Mouse (Mus musculus) CH12.LX (cell line): ENCODE results near the gene Tkt. TPM values are rescaled to one million over a fixed set of nuclear protein-coding genes. Genes with fewer than 3 reads are reported as not detected.

Source experiments
- DNase-seq: peaks from one replicate; pipeline ENCODE4 v3.0.0-alpha.2; 2013; ENCODE audit errors: extremely low read depth
- H3K27ac ChIP-seq: 2 replicates; pipeline ENCODE4 v1.5.1; 2012; ENCODE audit warnings: low read depth, mild to moderate bottlenecking, control low read depth, moderate library complexity; ENCODE audit not compliant: insufficient read depth
- H3K27me3 ChIP-seq: replicated peaks from 2 replicates; pipeline ENCODE3; 2012; ENCODE audit warnings: inconsistent platforms
- H3K36me3 ChIP-seq, 2 experiments: replicated peaks in 1 of 2; 2 replicates each; pipeline versions ENCODE3 to v1.6.1; 2012; ENCODE audit warnings: inconsistent platforms in 1 of 2, low read length in 1 of 2, mild to moderate bottlenecking in 1 of 2, mixed read lengths in 1 of 2, moderate library complexity in 1 of 2; ENCODE audit not compliant: control insufficient read depth in 1 of 2, insufficient read depth in 1 of 2
- H3K4me1 ChIP-seq, 2 experiments: 2 replicates each; pipeline ENCODE4 v1.6.1; 2012; ENCODE audit warnings: inconsistent platforms in 1 of 2, moderate library complexity in 1 of 2; ENCODE audit not compliant: insufficient read depth in 2 of 2, control insufficient read depth in 1 of 2
- H3K4me2 ChIP-seq: 2 replicates; pipeline ENCODE4 v1.6.1; 2012; ENCODE audit warnings: low read depth, mild to moderate bottlenecking, control low read depth; ENCODE audit not compliant: poor library complexity, insufficient read depth, severe bottlenecking
- H3K4me3 ChIP-seq, 3 experiments: fragments of 150-350 bp in 1 of 3; sonication (generic) in 1 of 3; replicated peaks in 1 of 3; 2 replicates each; pipeline versions ENCODE3 to v1.5.1; 2011 to 2012; ENCODE audit warnings: low read depth in 2 of 3, low read length in 2 of 3, mild to moderate bottlenecking in 2 of 3, moderate library complexity in 2 of 3, control low read depth in 1 of 3, improper control_type of control experiment in 1 of 3, inconsistent platforms in 1 of 3, mixed read lengths in 1 of 3; ENCODE audit not compliant: poor library complexity in 1 of 3
- H3K79me2 ChIP-seq: replicated peaks from 2 replicates; pipeline ENCODE4 v1.6.1; 2012; ENCODE audit warnings: mild to moderate bottlenecking, moderate library complexity; ENCODE audit not compliant: control insufficient read depth, poor library complexity, insufficient read depth, severe bottlenecking; ENCODE audit errors: extremely low read depth
- H3K9ac ChIP-seq: 2 replicates; pipeline ENCODE4 v1.6.1; 2012; ENCODE audit warnings: low read depth, mild to moderate bottlenecking, control low read depth, moderate library complexity; ENCODE audit not compliant: insufficient read depth
- H3K9me3 ChIP-seq: replicated peaks from 2 replicates; pipeline ENCODE3; 2012; ENCODE audit warnings: low read length, inconsistent platforms, mixed read lengths
- CTCF ChIP-seq, 2 experiments: IDR thresholded peaks in 1 of 2; conservative IDR thresholded peaks in 1 of 2; 2 replicates each; pipeline ENCODE4 v1.5.1; 2011 to 2012; ENCODE audit warnings: low read depth in 2 of 2, low read length in 2 of 2, improper control_type of control experiment in 1 of 2, inconsistent platforms in 1 of 2, mild to moderate bottlenecking in 1 of 2, moderate library complexity in 1 of 2
- ELF1 ChIP-seq: IDR thresholded peaks from 2 replicates; pipeline ENCODE4 v1.6.1; 2014; ENCODE audit warnings: low read depth, mild to moderate bottlenecking, inconsistent platforms, low read length, improper control_type of control experiment
- IRF4 ChIP-seq: IDR thresholded peaks from 2 replicates; pipeline ENCODE4 v1.6.1; 2014; ENCODE audit warnings: low read depth, mild to moderate bottlenecking, inconsistent platforms, low read length, improper control_type of control experiment
- JUN ChIP-seq: IDR thresholded peaks from 2 replicates; pipeline ENCODE4 v1.6.1; 2011; ENCODE audit warnings: low read depth, mild to moderate bottlenecking, low read length, improper control_type of control experiment, moderate library complexity; ENCODE audit not compliant: insufficient read depth
- JUND ChIP-seq: conservative IDR thresholded peaks from 2 replicates; pipeline ENCODE4 v1.6.1; 2011; ENCODE audit warnings: low read depth, low read length, improper control_type of control experiment
- KAT2A ChIP-seq: IDR thresholded peaks from 2 replicates; pipeline ENCODE4 v1.6.1; 2012; ENCODE audit warnings: low read length, improper control_type of control experiment, inconsistent platforms; ENCODE audit not compliant: insufficient replicate concordance
- MAZ ChIP-seq: IDR thresholded peaks from 2 replicates; pipeline ENCODE4 v1.6.1; 2012; ENCODE audit warnings: low read depth, mild to moderate bottlenecking, inconsistent platforms, low read length, improper control_type of control experiment, moderate library complexity
- MEF2A ChIP-seq: IDR thresholded peaks from 2 replicates; pipeline ENCODE4 v1.6.1; 2014; ENCODE audit warnings: low read depth, mild to moderate bottlenecking, inconsistent platforms, low read length, improper control_type of control experiment, borderline replicate concordance
- MXI1 ChIP-seq: IDR thresholded peaks from 2 replicates; pipeline ENCODE4 v1.6.1; 2011; ENCODE audit warnings: mild to moderate bottlenecking, low read depth, low read length, improper control_type of control experiment
- MYC ChIP-seq: IDR thresholded peaks from 2 replicates; pipeline ENCODE4 v1.6.1; 2011; ENCODE audit warnings: low read depth, mild to moderate bottlenecking, improper control_type of control experiment, low read length
- POLR2A ChIP-seq: IDR thresholded peaks from 2 replicates; pipeline ENCODE4 v1.6.1; 2011; ENCODE audit warnings: low read depth, mild to moderate bottlenecking, improper control_type of control experiment, low read length
- RAD21 ChIP-seq: IDR thresholded peaks from 2 replicates; pipeline ENCODE4 v1.6.1; 2011; ENCODE audit warnings: low read depth, mild to moderate bottlenecking, low read length, improper control_type of control experiment, moderate library complexity
- RCOR1 ChIP-seq: conservative IDR thresholded peaks from 2 replicates; pipeline ENCODE4 v1.6.1; 2012; ENCODE audit warnings: low read depth, mild to moderate bottlenecking, inconsistent platforms, low read length, improper control_type of control experiment
- SMC3 ChIP-seq: IDR thresholded peaks from 2 replicates; pipeline ENCODE4 v1.6.1; 2011; ENCODE audit warnings: low read depth, low read length, improper control_type of control experiment
- TBP ChIP-seq: conservative IDR thresholded peaks from 2 replicates; pipeline ENCODE4 v1.6.1; 2011; ENCODE audit warnings: low read depth, low read length, improper control_type of control experiment
- TCF12 ChIP-seq: IDR thresholded peaks from 2 replicates; pipeline ENCODE4 v1.6.1; 2014; ENCODE audit warnings: low read depth, mild to moderate bottlenecking, inconsistent platforms, low read length, improper control_type of control experiment
- ZKSCAN1 ChIP-seq: IDR thresholded peaks from 2 replicates; pipeline ENCODE4 v1.6.1; 2012; ENCODE audit warnings: low read depth, inconsistent platforms, low read length, improper control_type of control experiment, borderline replicate concordance
- dilution Hi-C: fragments of 300-500 bp; cut with MboI; formaldehyde crosslinking; loops from 2 replicates; pipeline ENCODE4 v1.14.3; 2020; ENCODE audit warnings: low sequenced_read_pairs; ENCODE audit not compliant: extremely low pct_unique_long_range_greater_than_20kb, extremely low pct_ligation_motif_present
- in situ Hi-C: fragments of 300-500 bp; cut with MboI; formaldehyde crosslinking; loops from 3 replicates; pipeline ENCODE4 v1.14.3; 2019; ENCODE audit warnings: low sequenced_read_pairs, low pct_ligation_motif_present, low pct_unique_long_range_greater_than_20kb, mixed read lengths
- polyA plus RNA-seq: library from polyadenylated mRNA; unstranded; fragments of >175 nt; gene quantifications from 2 replicates; pipeline ENCODE4 v1.2.1, GENCODE M21; 2012; ENCODE audit warnings: low read depth; ENCODE audit not compliant: insufficient read length
- total RNA-seq, 2 experiments: library from RNA; depleted of rRNA; stranded (reverse); fragments of 300-350 nt in 1 of 2; fragments of >200 nt in 1 of 2; gene quantifications; 2 replicates each; pipeline ENCODE4 v1.2.3; 2012 to 2014

Tkt gene
- total and polyA plus RNA-seq, 3 experiments: 450 to 837 (median 456) TPM

DNA sequence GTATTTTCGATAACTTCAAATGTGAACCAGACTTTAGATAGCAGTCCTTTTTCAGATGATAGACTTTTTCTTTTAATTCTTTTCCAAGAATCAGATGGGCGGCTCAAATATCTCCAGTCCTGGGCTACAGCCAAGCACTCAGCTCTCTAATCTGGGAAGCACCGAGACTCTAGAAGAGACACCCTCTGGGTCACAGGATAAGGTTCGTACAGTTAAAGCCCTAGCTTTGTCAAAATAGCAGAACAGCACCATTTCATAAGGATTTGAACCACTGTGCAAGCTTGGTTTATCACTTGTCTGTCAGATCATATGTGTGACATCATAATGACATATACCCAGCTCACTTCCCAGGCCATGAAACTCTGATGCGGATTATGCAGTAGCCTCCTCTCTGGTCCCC lies 35.3 kb upstream of the Tkt start:
- H3K9me3 ChIP-seq: no peaks in the 10 kb centered on the region
- no peak overlapping the region for H3K4me2 ChIP-seq
- TF ChIP-seq TCF12 (no peak), RAD21 (no peak)
- no peak overlapping the region for H3K4me3 ChIP-seq
- dilution Hi-C loops: no loop called here
- peaks cover 7 to 45% of the 10 kb centered on the region in 2 experiments for H3K4me1 ChIP-seq
- in situ Hi-C loops: no loop called here
- peak overlapping the region; percentile 51 for H3K27ac ChIP-seq
- no peaks in the 10 kb centered on the region for H3K27me3 ChIP-seq
- peaks cover 28 to 65% of the 10 kb centered on the region in 2 experiments for H3K36me3 ChIP-seq
- no peak for DNase-seq
- no peak overlapping the region for H3K9ac ChIP-seq
- peaks cover 10% of the 10 kb centered on the region; the same call in 1 of the 2 replicates for H3K79me2 ChIP-seq

- peak; percentile 36 for DNase-seq
- H3K36me3 ChIP-seq: peaks cover 56 to 87% of the 10 kb centered on the region in 2 experiments
- H3K4me1 ChIP-seq: peaks cover 3 to 15% of the 10 kb centered on the region in 2 experiments
- peaks cover 7% of the 10 kb centered on the region; the same call in 1 of the 2 replicates for H3K79me2 ChIP-seq
- H3K9ac ChIP-seq: no peak overlapping the region
- H3K4me2 ChIP-seq: no peak overlapping the region
- no peak overlapping the region for H3K4me3 ChIP-seq
- no peaks in the 10 kb centered on the region for H3K27me3 ChIP-seq
- no peak overlapping the region for H3K27ac ChIP-seq
- TF ChIP-seq KAT2A (no peak), TBP (no peak), CTCF (conservative IDR thresholded peaks at IDR 0.05 in 1 of 2, IDR thresholded peaks at IDR 0.05 in 1 of 2; ENCODE audit: low read depth in 2 of 2, low read length in 2 of 2) (peak; percentile 32 to 75), JUN (no peak), JUND (no peak), MXI1 (no peak), SMC3 (peak; percentile 55), MAZ (no peak), RCOR1 (no peak), RAD21 (peak; percentile 76), MYC (no peak)
- dilution Hi-C loops: no loop called here
- no peaks in the 10 kb centered on the region for H3K9me3 ChIP-seq
- in situ Hi-C loops: no loop called here
Measured at GRCm38 (mm10) chr14:30515931-30516723, 32.0 kb upstream of the Tkt start.

DNA sequence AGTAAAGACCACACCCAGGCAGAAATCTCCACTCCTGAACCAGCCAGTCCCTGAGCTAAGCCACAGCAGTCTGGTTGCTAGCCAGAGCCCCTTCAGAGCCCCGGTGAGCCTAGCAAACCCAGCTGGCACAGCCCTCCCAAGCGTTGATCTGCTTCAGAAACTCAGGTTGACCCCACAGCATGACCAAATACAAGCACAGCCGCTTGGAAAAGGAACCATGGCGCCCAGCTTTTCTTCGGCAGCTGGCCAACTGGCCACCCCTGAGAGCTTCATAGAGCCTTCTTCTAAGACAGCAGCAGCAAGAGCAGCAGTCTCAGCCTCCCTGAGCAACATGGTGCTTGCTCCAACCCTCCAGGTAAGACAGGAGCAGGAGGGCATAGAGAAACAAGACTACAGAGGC lies 28.8 kb upstream of the Tkt start:
- Histone ChIP-seq H3K4me2 (no peak overlapping the region), H3K27ac (no peak overlapping the region), H3K4me3 (no peak overlapping the region), H3K9me3 (no peaks in the 10 kb centered on the region), H3K36me3 (peaks cover 67 to 87% of the 10 kb centered on the region in 2 experiments), H3K9ac (no peak overlapping the region), H3K27me3 (no peaks in the 10 kb centered on the region), H3K4me1 (peaks cover 0 to 4% of the 10 kb centered on the region in 2 experiments; a peak in 2 of 4 replicates), H3K79me2 (no peaks in the 10 kb centered on the region)
- no peak for DNase-seq
- in situ Hi-C loops: no loop called here
- TF ChIP-seq TCF12 (no peak), RAD21 (no peak), IRF4 (no peak), ELF1 (no peak), RCOR1 (no peak), ZKSCAN1 (no peak), POLR2A (no peak), MEF2A (no peak), MYC (no peak), KAT2A (no peak)
- dilution Hi-C loops: no loop called here
